Mouse (Mus musculus) forebrain, embryonic 12.5 days (tissue): ENCODE results near the gene Gnaq. TPM values are rescaled to one million over a fixed set of nuclear protein-coding genes. Genes with fewer than 3 reads are reported as not detected.

ENCODE experiments used
- ATAC-seq: fragments of 200-750 bp; cut with Nextera tagmentation; 2 replicates; pipeline ENCODE4 v1.8.0; 2017; ENCODE audit warnings: moderate TSS enrichment; ENCODE audit not compliant: low FRiP score
- H3K27ac ChIP-seq: fragments of 300-500 bp; sonication (generic); 2 replicates; pipeline ENCODE4 v1.5.1; 2016; ENCODE audit warnings: mild to moderate bottlenecking
- H3K27me3 ChIP-seq: fragments of 300-500 bp; sonication (generic); 2 replicates; pipeline ENCODE4 v1.6.1; 2016; ENCODE audit warnings: mild to moderate bottlenecking
- H3K36me3 ChIP-seq: fragments of 300-500 bp; sonication (generic); replicated peaks from 2 replicates; pipeline ENCODE4 v1.6.1; 2016; ENCODE audit warnings: mild to moderate bottlenecking
- H3K4me1 ChIP-seq: fragments of 300-500 bp; sonication (generic); 2 replicates; pipeline ENCODE4 v1.6.1; 2016
- H3K4me2 ChIP-seq: fragments of 300-500 bp; sonication (generic); 2 replicates; pipeline ENCODE4 v1.6.1; 2016; ENCODE audit warnings: mild to moderate bottlenecking, moderate library complexity
- H3K4me3 ChIP-seq: fragments of 300-500 bp; sonication (generic); replicated peaks from 2 replicates; pipeline ENCODE4 v1.5.1; 2016; ENCODE audit warnings: mild to moderate bottlenecking
- H3K9ac ChIP-seq: fragments of 300-500 bp; sonication (generic); 2 replicates; pipeline ENCODE4 v1.6.1; 2016; ENCODE audit warnings: mild to moderate bottlenecking
- H3K9me3 ChIP-seq: fragments of 300-500 bp; sonication (generic); 2 replicates; pipeline ENCODE4 v1.6.1; 2016
- WGBS: fragments of 180-500 bp; shearing (Covaris S2); methylation state at CpG from one replicate; pipeline ENCODE4 v1.1.7; 2016; 5-methylcytosine and 5-hydroxymethylcytosine counted together
- polyA plus RNA-seq: library from polyadenylated mRNA; unstranded; fragments of >200 nt; fragmentation: Nextera tagmentation; extraction: Ambion mirVana; gene quantifications from 2 replicates; pipeline ENCODE4 v1.2.1, GENCODE M21; 2016

The Gnaq gene
- polyA plus RNA-seq, 1 experiment from 2014 or later = 44.0 TPM

- no peak overlapping the region for H3K4me3 ChIP-seq
- 94% methylated on average over 7 of the region's 7 CpGs for WGBS
- H3K27me3 ChIP-seq = no peaks in the 10 kb centered on the region
- H3K36me3 ChIP-seq = peaks cover 8% of the 10 kb centered on the region
- H3K27ac ChIP-seq = no peak overlapping the region
- no peaks in the 10 kb centered on the region for H3K9me3 ChIP-seq
- H3K4me2 ChIP-seq = no peak overlapping the region
- peaks cover 36% of the 10 kb centered on the region for H3K4me1 ChIP-seq
- no peak for ATAC-seq
- H3K9ac ChIP-seq = no peak overlapping the region
These were observed 197.5 kb downstream of the Gnaq start for GRCm38 (mm10) chr19:16330161-16330560.

GRCm38 (mm10) chr19:16331047-16331446 lies 198.4 kb downstream of the Gnaq start:
- no peak for ATAC-seq
- 94% methylated on average over 6 of the region's 6 CpGs for WGBS

GRCm38 (mm10) chr19:16337866-16338530 lies 205.4 kb downstream of the Gnaq start:
- no peak for ATAC-seq
- Histone ChIP-seq H3K27me3 (no peaks in the 10 kb centered on the region), H3K4me3 (no peak overlapping the region), H3K27ac (0 out of 2 replicates have a peak overlapping the region, but pooled peaks have one; percentile 56), H3K36me3 (peaks cover 12% of the 10 kb centered on the region), H3K4me2 (no peak overlapping the region), H3K9ac (no peak overlapping the region), H3K4me1 (0 out of 2 replicates have a peak, but pooled peaks cover 6% of the 10 kb centered on the region), H3K9me3 (no peaks in the 10 kb centered on the region)
- WGBS = 86% methylated on average over 9 of the region's 9 CpGs

More at GRCm38 (mm10) chr19:16331047-16331446, 198.4 kb downstream of the Gnaq start:
- Histone ChIP-seq H3K27me3 (no peaks in the 10 kb centered on the region), H3K9me3 (no peaks in the 10 kb centered on the region), H3K9ac (no peak overlapping the region), H3K27ac (no peak overlapping the region), H3K36me3 (peaks cover 12% of the 10 kb centered on the region), H3K4me3 (no peak overlapping the region), H3K4me1 (peaks cover 27% of the 10 kb centered on the region), H3K4me2 (no peak overlapping the region)

- H3K4me3 ChIP-seq = no peak overlapping the region
- ATAC-seq = no peak
- WGBS = 87% methylated on average over 4 of the region's 4 CpGs
- no peak overlapping the region for H3K4me2 ChIP-seq
- no peaks in the 10 kb centered on the region for H3K27me3 ChIP-seq
- peaks cover 6% of the 10 kb centered on the region for H3K36me3 ChIP-seq
- H3K4me1 ChIP-seq = 0 out of 2 replicates have a peak, but pooled peaks cover 6% of the 10 kb centered on the region
- H3K27ac ChIP-seq = no peak overlapping the region
- no peaks in the 10 kb centered on the region for H3K9me3 ChIP-seq
- no peak overlapping the region for H3K9ac ChIP-seq
These were observed 207.4 kb downstream of the Gnaq start for GRCm38 (mm10) chr19:16339954-16340586.

GRCm38 (mm10) chr19:16342702-16343101 lies 210.1 kb downstream of the Gnaq start:
- H3K4me2 ChIP-seq = no peak overlapping the region
- H3K9me3 ChIP-seq = no peaks in the 10 kb centered on the region
- H3K9ac ChIP-seq = no peak overlapping the region
- ATAC-seq = no peak
- 40% methylated on average over 2 of the region's 2 CpGs for WGBS
- H3K4me3 ChIP-seq = no peak overlapping the region
- H3K27me3 ChIP-seq = no peaks in the 10 kb centered on the region
- H3K27ac ChIP-seq = no peak overlapping the region
- 0 out of 2 replicates have a peak, but pooled peaks cover 6% of the 10 kb centered on the region for H3K4me1 ChIP-seq
- no peaks in the 10 kb centered on the region for H3K36me3 ChIP-seq

- Histone ChIP-seq H3K36me3 (no peaks in the 10 kb centered on the region; the same call in 1 of the 2 replicates), H3K9me3 (no peaks in the 10 kb centered on the region), H3K4me2 (no peak overlapping the region), H3K4me1 (no peaks in the 10 kb centered on the region), H3K27me3 (no peaks in the 10 kb centered on the region), H3K4me3 (no peak overlapping the region), H3K9ac (no peak overlapping the region), H3K27ac (no peak overlapping the region)
- ATAC-seq = no peak
- WGBS = 95% methylated on average over 2 of the region's 2 CpGs
These were observed 212.9 kb downstream of the Gnaq start for GRCm38 (mm10) chr19:16345516-16345915.

GRCm38 (mm10) chr19:16347037-16347436 lies 214.4 kb downstream of the Gnaq start:
- Histone ChIP-seq H3K36me3 (no peaks in the 10 kb centered on the region; the same call in 1 of the 2 replicates), H3K9me3 (no peaks in the 10 kb centered on the region), H3K4me1 (no peaks in the 10 kb centered on the region), H3K27me3 (no peaks in the 10 kb centered on the region), H3K27ac (no peak overlapping the region), H3K9ac (no peak overlapping the region), H3K4me2 (no peak overlapping the region), H3K4me3 (no peak overlapping the region)
- WGBS = 90% methylated on average over 3 of the region's 3 CpGs
- ATAC-seq = no peak

- peaks cover 16% of the 10 kb centered on the region for H3K4me1 ChIP-seq
- peak; percentile 76 for ATAC-seq
These were observed 221.1 kb downstream of the Gnaq start for GRCm38 (mm10) chr19:16353701-16354136.

GRCm38 (mm10) chr19:16358148-16358547 lies 225.5 kb downstream of the Gnaq start:
- no peak overlapping the region for H3K9ac ChIP-seq
- H3K4me3 ChIP-seq = no peak overlapping the region
- no peak overlapping the region for H3K27ac ChIP-seq
- 83% methylated on average over 3 of the region's 3 CpGs for WGBS
- peaks cover 6% of the 10 kb centered on the region; the same call in 1 of the 2 replicates for H3K36me3 ChIP-seq
- peaks cover 16% of the 10 kb centered on the region for H3K4me1 ChIP-seq
- no peak for ATAC-seq
- H3K27me3 ChIP-seq = no peaks in the 10 kb centered on the region
- peaks cover 6% of the 10 kb centered on the region; the same call in 1 of the 2 replicates for H3K9me3 ChIP-seq
- no peak overlapping the region for H3K4me2 ChIP-seq

More at GRCm38 (mm10) chr19:16353701-16354136, 221.1 kb downstream of the Gnaq start:
- H3K4me3 ChIP-seq = no peak overlapping the region
- H3K27me3 ChIP-seq = no peaks in the 10 kb centered on the region
- no peak overlapping the region for H3K27ac ChIP-seq
- H3K9ac ChIP-seq = no peak overlapping the region
- H3K36me3 ChIP-seq = no peaks in the 10 kb centered on the region
- no peaks in the 10 kb centered on the region for H3K9me3 ChIP-seq
- H3K4me2 ChIP-seq = no peak overlapping the region

GRCm38 (mm10) chr19:16358905-16359304 lies 226.3 kb downstream of the Gnaq start:
- Histone ChIP-seq H3K4me3 (no peak overlapping the region), H3K4me2 (no peak overlapping the region), H3K9ac (no peak overlapping the region), H3K36me3 (peaks cover 6% of the 10 kb centered on the region; the same call in 1 of the 2 replicates), H3K27me3 (no peaks in the 10 kb centered on the region), H3K4me1 (peaks cover 11% of the 10 kb centered on the region), H3K9me3 (peaks cover 6% of the 10 kb centered on the region; the same call in 1 of the 2 replicates), H3K27ac (no peak overlapping the region)
- no peak for ATAC-seq
- 72% methylated on average over 5 of the region's 5 CpGs for WGBS

GRCm38 (mm10) chr19:16366465-16367063 lies 233.9 kb downstream of the Gnaq start:
- 68% methylated on average over 7 of the region's 7 CpGs for WGBS
- H3K36me3 ChIP-seq = peaks cover 4% of the 10 kb centered on the region; the same call in 1 of the 2 replicates
- H3K27me3 ChIP-seq = no peaks in the 10 kb centered on the region
- H3K4me2 ChIP-seq = no peak overlapping the region
- H3K9ac ChIP-seq = no peak overlapping the region
- no peak overlapping the region for H3K4me3 ChIP-seq
- H3K9me3 ChIP-seq = peaks cover 4% of the 10 kb centered on the region; the same call in 1 of the 2 replicates
- no peak overlapping the region for H3K27ac ChIP-seq
- no peak for ATAC-seq
- H3K4me1 ChIP-seq = peaks cover 22% of the 10 kb centered on the region

GRCm38 (mm10) chr19:16367218-16367617 lies 234.6 kb downstream of the Gnaq start:
- peak; percentile 64 for ATAC-seq
- Histone ChIP-seq H3K36me3 (no peaks in the 10 kb centered on the region), H3K9me3 (no peaks in the 10 kb centered on the region), H3K4me3 (no peak overlapping the region), H3K4me2 (no peak overlapping the region), H3K9ac (no peak overlapping the region), H3K4me1 (peaks cover 26% of the 10 kb centered on the region), H3K27ac (peak overlapping the region; percentile 53; the same call in 1 of the 2 replicates), H3K27me3 (no peaks in the 10 kb centered on the region)
- WGBS = 57% methylated on average over 10 of the region's 10 CpGs
